Mouse (Mus musculus) ES-Bruce4 (cell line): Measurements from ENCODE around the gene Tmem132d. TPM values are rescaled to one million over a fixed set of nuclear protein-coding genes. Genes with fewer than 3 reads are reported as not detected.
"Not testable (repeated sequence)": the region's sequence is repeated elsewhere in the genome, so short reads cannot be mapped to it uniquely, and the experiment has no call there.

ENCODE experiments used
- H3K27ac ChIP-seq: 2 replicates; pipeline ENCODE4 v1.5.1; 2012; ENCODE audit warnings: low read length, inconsistent platforms; ENCODE audit not compliant: insufficient read depth
- H3K27me3 ChIP-seq: 2 replicates; pipeline ENCODE4 v1.6.1; 2012; ENCODE audit warnings: mild to moderate bottlenecking, low read length, inconsistent platforms; ENCODE audit not compliant: control insufficient read depth, poor library complexity, insufficient read depth, severe bottlenecking
- H3K36me3 ChIP-seq: 2 replicates; pipeline ENCODE4 v1.6.1; 2012; ENCODE audit warnings: inconsistent platforms, mild to moderate bottlenecking, low read length, moderate library complexity; ENCODE audit not compliant: control insufficient read depth, poor library complexity, insufficient read depth, severe bottlenecking
- H3K4me1 ChIP-seq: one replicate; pipeline ENCODE4 v1.8.1; 2011; ENCODE audit warnings: low read length; ENCODE audit not compliant: control insufficient read depth, insufficient read depth
- H3K4me3 ChIP-seq: 2 replicates; pipeline ENCODE4 v1.5.1; 2011; ENCODE audit warnings: low read depth, mild to moderate bottlenecking, low read length
- H3K9ac ChIP-seq: 2 replicates; pipeline ENCODE4 v1.6.1; 2012; ENCODE audit warnings: low read depth, mild to moderate bottlenecking, inconsistent platforms; ENCODE audit not compliant: poor library complexity, severe bottlenecking
- H3K9me3 ChIP-seq: replicated peaks from 2 replicates; pipeline ENCODE4 v1.6.1; 2012; ENCODE audit warnings: mild to moderate bottlenecking, low read length, inconsistent platforms; ENCODE audit not compliant: control insufficient read depth, poor library complexity, insufficient read depth, severe bottlenecking
- CTCF ChIP-seq: IDR thresholded peaks from one replicate; pipeline ENCODE4 v1.8.1; 2011; ENCODE audit warnings: low read depth, low read length
- EP300 ChIP-seq: IDR thresholded peaks from 2 replicates; pipeline ENCODE4 v1.6.1; 2011; ENCODE audit warnings: low read depth, low read length; ENCODE audit not compliant: insufficient read depth
- POLR2A ChIP-seq: IDR thresholded peaks from one replicate; pipeline ENCODE4 v1.8.1; 2011; ENCODE audit warnings: low read length; ENCODE audit not compliant: insufficient read depth
- polyA plus RNA-seq: library from polyadenylated mRNA; stranded (reverse); fragments of >200 nt; gene quantifications from 2 replicates; pipeline ENCODE4 v1.2.4, GENCODE M21; 2011; ENCODE audit warnings: low read depth; ENCODE audit not compliant: missing spikeins, insufficient read depth, insufficient read length

The Tmem132d gene
- polyA plus RNA-seq, 1 experiment = 0.19 TPM

DNA sequence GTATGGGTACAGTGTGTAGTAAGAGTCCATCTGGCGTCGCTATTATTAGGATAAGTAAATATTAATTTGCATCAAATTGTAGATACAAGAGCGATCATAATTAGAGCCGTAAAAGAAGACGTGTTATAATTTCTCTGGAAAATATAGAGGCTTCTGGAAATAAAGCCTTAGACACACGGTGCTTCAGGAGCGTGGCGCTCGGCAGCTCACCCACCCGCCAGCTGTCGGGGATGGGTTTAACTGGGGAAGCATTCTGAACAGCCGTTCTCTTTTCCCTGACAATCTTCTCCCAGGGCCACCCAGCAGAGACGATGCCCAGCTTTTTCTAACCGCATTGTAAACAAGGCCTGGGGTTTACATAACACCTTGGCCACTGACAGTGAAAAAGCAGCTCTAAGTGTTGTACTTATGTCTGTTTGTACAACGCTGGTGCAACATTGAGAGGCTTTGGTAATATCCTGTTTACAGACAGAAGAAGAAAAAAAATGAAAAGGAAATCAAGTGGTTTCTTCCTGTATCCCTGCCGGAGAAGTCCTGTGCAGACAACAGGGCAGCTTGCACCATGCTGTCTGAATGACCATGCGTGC is 476.3 kb downstream of the Tmem132d start:
- no peaks in the 10 kb centered on the region for H3K27me3 ChIP-seq
- no peak overlapping the region for H3K4me3 ChIP-seq
- no peaks in the 10 kb centered on the region for H3K9me3 ChIP-seq
- H3K27ac ChIP-seq = no peak overlapping the region
- no peak overlapping the region for H3K9ac ChIP-seq
- H3K36me3 ChIP-seq = no peaks in the 10 kb centered on the region
- no peak for TF ChIP-seq EP300
- no peak for TF ChIP-seq POLR2A
- no peak for TF ChIP-seq CTCF
- H3K4me1 ChIP-seq = no peaks in the 10 kb centered on the region

DNA sequence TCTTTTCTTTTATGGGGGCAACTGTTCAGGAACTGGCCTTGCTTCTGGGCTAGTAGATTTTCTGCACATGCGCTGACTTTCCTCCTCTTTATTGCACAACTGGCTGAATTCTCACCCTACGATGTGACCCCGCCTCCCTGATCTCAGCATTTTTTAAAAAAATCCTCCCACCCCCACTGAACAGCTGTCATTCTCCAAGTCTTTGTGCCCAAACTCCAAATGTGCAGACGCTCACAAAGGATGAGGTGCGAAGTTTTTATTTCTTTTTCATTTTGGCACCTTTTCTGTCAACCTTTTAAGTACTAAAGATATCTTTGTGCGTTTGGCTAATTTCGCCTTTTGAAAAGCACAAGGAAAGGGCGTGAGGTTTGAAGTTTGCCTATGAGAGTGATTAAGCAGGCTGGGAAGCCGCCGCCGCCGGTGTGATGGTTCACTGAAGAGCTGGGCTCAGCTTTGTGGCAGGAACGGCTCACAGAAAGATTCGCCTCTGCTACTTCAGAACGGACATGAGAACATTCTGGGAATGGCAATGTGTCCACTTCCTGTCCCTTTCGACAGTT is 478.6 kb downstream of the Tmem132d start:
- Histone ChIP-seq H3K36me3 (no peaks in the 10 kb centered on the region), H3K4me3 (no peak overlapping the region), H3K4me1 (no peaks in the 10 kb centered on the region), H3K9ac (no peak overlapping the region), H3K27ac (no peak overlapping the region), H3K9me3 (no peaks in the 10 kb centered on the region), H3K27me3 (no peaks in the 10 kb centered on the region)
- TF ChIP-seq CTCF = no peak
- TF ChIP-seq EP300 = no peak
- no peak for TF ChIP-seq POLR2A

DNA sequence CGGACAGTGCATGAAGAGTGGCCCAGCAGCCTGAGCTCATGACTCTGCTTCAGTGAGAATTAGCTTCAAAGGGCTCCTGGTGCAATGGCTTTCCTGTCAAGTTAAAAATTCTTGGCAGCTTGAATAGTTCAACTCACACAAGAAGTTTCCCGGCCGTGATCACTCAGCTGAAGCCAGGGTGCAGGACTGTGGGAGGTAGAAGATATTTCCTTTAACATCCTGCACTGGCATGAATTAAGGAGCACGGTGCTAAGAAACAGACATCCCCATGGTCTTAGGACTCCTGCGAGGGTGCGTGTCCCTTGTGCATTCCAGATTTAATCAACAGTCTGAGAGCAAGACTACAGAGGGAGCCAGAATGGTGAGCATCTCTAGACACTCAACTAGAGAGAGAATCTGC is 480.1 kb downstream of the Tmem132d start:
- Histone ChIP-seq H3K4me3 (no peak overlapping the region), H3K4me1 (no peaks in the 10 kb centered on the region), H3K27ac (no peak overlapping the region), H3K27me3 (no peaks in the 10 kb centered on the region), H3K9me3 (no peaks in the 10 kb centered on the region), H3K9ac (no peak overlapping the region), H3K36me3 (no peaks in the 10 kb centered on the region)
- TF ChIP-seq POLR2A (no peak), EP300 (no peak), CTCF (no peak)

DNA sequence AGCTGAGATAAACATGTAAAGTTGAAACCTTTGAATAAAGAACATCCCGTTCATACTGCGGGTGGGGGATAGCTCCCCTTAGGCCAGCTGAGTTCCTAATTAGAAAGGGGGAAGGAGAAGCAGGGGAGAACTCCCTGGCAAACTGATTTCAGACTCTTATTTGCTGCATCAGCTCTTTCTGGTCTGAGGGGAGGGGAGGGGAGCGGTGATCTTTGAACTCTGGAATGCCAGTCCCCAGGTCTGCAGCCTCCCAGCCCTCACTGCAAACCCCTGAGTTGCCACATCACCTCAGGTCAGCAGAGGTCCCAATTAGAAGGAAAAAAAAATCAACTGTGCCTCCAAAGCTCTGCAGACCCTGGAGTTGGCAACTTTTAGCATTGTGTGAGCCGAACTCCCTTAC is 482.3 kb downstream of the Tmem132d start:
- Histone ChIP-seq H3K27ac (no peak overlapping the region), H3K4me1 (no peaks in the 10 kb centered on the region), H3K9me3 (no peaks in the 10 kb centered on the region), H3K4me3 (no peak overlapping the region), H3K9ac (no peak overlapping the region), H3K36me3 (no peaks in the 10 kb centered on the region), H3K27me3 (no peaks in the 10 kb centered on the region)
- TF ChIP-seq EP300 (no peak), POLR2A (no peak), CTCF (no peak)

DNA sequence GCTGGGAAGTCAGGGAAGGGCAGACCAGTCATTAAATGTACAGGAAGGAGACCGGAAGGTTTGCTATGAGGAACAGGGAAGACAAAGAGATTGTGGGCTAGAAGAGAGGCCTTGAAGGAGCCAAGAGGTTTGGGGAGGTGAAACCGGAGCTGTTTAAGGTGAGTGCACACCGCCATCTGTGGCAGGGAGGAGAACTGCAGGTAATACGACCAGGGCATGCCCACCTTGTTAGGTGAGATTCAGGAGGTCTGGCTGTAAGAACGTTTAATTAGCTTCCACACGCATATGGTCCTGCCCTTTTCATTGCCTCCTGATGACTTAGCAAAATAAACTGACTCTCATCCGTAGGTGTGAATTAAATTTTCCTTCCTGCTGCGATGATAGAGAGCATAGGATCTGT is 485.6 kb downstream of the Tmem132d start:
- Histone ChIP-seq H3K4me1 (no peaks in the 10 kb centered on the region), H3K9me3 (no peaks in the 10 kb centered on the region), H3K36me3 (no peaks in the 10 kb centered on the region), H3K9ac (no peak overlapping the region), H3K4me3 (no peak overlapping the region), H3K27ac (no peak overlapping the region), H3K27me3 (no peaks in the 10 kb centered on the region)
- TF ChIP-seq CTCF (peak; percentile 85), EP300 (no peak)

DNA sequence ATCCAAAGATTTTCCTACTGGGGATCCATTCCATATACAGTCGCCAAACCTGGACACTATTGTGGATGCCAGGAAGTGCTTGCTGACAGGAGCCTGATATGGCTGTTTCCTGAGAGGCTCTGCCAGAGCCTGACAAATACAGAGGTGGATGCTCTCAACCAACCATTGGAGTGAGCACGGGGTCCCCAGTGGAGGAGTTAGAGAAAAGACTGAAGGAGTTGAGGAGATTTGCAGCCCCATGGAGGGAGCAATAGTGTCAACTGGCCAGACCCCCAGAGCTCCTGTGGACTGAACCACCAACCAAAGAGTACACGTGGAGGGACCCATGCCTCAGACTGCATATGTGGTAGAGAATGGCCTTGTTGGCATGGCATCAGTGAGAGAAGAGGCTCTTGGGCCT is 490.7 kb downstream of the Tmem132d start:
- H3K9me3 ChIP-seq, H3K9ac ChIP-seq, H3K4me1 ChIP-seq, H3K4me3 ChIP-seq, H3K27ac ChIP-seq, H3K27me3 ChIP-seq, H3K36me3 ChIP-seq: not testable (repeated sequence)
